Mouse (Mus musculus) telencephalon, adult 2 months (tissue): ENCODE results near the gene Aipl1.
A peak's percentile ranks its signal among the peaks of the same experiment; 100 is the strongest.
"Not testable (repeated sequence)": the region's sequence is repeated elsewhere in the genome, so short reads cannot be mapped to it uniquely, and the experiment has no call there.

Experiments
- DNase-seq: peaks from one replicate; pipeline ENCODE4 v3.0.0-alpha.2; 2011; ENCODE audit warnings: low read depth, low spot score

The Aipl1 gene

DNA sequence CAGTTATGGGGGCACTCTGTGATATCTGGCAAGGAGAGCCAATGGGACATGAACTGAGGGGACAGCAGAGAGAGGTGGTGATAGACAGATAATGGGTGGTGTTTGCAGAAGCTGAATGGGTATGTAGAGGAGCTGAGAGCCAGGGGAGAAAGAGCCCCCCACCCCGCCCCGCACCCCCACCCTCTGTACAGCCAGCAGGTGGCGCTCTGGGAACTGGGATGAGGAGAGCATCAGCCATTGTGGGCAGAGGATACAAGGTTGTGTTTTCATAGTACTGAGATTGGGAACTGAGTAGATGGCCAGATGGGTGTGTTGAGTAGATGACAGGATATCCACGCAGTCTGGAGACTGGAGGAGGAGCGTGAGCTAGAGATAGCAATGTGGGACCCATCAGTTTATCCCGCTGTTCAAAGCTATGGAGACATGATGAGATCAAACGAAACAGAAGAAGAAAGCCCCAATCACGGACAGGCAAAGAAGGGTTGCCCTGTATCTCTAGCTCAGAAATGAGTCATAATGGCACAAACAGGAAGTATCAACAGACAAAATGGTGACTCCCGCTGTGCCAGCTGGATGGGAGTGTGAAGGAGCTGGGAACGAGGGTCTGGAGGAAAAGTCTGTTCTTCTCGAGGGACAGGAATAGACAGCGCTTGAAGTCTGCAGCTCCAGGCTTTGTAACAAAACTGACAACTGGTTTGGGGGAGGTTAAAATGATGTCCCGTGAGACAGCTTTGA is 20.6 kb downstream of the Aipl1 start:
- no peak for DNase-seq

DNA sequence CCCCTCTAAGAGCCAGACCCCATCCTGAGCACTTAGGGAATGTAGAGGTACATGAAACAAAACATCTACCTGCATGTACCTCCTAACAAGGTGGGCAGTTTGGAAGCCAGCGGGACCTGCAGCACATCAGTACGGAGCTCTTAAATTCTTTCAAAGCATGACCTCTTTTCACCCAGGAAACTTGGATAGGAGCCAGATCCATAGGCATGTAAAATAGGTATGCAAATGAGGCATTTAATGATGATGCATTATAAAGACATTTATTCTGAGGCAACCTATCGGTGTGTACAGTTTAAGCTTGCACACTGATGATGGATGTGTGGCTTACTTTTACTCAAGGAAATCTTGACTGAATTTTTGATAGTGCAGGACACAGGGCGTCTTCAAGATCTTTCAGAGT is 22.6 kb downstream of the Aipl1 start:
- no peak for DNase-seq

DNA sequence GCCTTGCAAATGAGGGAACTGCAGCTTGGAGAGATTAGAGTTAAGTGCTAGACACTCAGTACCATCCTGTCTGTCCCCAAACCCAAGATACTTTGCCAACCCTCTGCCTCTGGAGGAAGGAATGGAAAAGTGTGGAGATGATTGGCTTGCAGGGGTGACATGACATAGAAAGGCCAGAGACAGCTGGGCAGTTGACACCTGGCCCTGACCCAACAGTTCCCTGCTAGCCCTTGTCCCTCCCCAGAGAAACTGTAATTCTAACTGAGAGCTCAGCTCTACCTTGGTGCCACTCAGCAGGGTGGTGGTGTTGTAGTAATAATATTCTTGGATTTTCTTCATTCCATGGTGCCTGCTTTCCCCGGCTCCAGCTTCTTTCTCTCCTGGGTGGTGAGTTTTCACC is 25.4 kb downstream of the Aipl1 start:
- DNase-seq, result no peak

DNA sequence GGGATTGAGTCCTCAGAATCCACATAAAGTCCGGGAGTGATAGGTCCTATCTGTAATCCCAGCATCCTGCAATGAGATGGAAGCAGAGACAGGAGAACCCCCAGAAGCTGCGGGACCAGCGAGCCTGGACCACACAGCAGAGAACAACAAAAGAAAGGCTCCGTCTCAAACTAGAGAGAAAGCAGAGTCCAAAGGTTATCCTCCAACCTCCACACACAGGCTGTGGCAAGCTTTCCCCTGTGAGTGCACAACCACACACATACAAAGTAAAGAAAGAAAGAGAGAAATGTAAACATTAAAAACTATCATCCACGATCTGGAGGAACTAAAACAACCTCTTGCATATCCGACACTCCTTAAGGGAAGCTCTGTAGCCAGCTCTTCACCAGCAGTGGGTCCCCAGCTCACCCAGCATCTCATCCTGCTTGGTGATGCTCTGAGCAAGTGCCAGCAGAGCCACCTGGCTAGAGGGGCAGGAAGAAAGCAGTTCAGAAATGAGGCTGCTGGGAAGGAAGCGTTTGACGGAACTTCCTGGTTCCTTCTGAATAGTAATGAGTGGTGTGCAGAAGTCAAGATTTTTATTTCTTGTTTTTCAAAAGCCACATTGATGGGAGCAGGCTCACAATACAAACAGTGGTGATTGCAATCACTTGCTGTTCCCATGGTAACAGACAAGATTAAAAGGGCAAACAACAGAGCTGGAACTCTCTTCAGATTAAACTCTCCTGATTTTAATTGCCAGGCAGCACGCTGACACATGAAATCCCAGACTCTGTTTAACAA is 26.2 kb downstream of the Aipl1 start:
- DNase-seq, result no peak

DNA sequence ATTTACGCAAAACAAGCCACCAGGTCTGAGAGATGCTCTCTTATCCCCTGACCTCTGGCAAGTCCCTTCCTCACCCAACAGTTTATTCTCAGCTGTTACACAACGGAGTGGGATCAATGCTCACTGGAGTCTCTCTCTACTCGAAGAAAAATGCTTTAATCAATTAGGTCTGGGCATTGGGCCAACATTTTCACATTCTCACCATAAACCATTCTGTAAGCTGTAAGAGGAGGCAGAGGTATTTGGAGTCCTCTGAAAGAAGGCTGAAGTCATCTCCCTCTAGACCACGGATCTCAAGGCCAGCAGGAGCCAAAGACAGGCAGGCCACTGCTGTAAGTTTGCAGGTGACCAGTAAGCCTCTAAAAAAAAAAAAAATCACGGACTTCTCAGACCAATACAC is 26.9 kb downstream of the Aipl1 start:
- no peak for DNase-seq

DNA sequence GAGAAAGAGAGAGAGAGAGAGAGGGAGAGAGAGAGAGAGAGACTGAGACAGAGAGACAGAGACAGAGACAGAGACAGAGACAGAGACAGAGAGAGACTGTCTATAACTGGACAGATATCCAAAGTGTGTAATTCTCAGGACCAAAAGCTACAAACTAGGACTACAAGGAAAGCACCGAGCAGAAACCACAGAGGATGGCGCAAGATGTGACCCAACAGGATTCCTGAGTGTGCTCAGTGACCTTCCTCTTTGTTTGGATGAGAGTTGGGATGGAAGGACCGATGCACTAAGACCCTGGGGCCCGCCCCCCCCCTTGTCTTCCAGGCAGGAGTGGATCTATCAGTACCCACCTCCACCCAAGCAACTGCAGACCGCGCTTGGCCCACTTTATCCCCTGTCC is 31.8 kb downstream of the Aipl1 start:
- no peak for DNase-seq

DNA sequence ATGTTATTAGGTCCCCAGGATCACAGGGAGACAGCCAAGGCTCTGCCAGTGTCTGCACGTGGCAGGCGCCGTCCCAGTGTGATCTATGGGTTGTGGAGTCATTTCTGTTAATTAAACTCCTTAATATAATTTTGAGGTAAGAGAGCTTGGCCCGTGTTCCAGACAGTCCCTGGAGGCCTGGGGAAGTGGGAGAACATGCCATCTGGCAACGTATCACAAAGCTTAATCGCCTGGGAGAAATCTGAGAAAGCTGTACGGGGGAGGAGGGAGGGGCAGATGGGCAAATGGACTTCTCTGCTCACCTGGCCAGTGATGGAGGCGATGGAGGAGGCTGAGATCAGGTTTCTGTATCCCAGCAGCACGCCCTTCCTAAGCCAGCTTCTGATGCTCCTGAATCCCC is 34.1 kb downstream of the Aipl1 start:
- no peak for DNase-seq

DNA sequence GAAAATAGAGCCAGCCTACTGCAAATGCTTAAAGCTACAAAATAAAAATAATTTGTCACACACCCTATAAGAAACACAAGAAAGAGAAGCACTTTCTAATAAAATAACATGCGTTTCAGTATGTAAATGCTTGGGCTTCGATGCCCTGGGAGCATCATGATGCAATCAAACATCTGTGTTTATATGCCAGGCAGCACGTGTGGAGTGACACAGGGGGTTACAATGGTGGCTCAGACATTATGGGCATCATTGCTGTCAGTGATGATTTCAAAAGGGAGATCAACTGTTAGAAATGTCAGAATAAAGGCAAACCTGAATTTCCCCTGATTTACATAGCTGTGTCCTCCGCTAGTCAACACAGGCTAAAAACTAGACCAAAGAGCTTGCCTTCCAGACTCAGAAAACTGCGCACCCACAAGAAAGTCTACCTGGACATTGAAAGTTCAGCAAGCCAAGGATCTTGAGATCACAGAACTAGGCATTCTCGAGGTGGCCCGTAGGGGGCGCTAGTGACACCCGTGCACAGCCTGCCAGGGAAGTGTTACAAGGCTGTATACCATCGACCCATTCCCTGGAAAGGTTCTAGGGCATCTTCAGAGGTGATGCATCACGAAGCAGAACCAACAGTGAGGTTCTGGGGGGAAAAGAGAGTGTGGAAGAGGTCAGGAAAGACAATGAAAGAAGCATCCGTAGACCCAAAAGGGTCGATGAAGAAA is 35.0 kb downstream of the Aipl1 start:
- DNase-seq, result no peak

DNA sequence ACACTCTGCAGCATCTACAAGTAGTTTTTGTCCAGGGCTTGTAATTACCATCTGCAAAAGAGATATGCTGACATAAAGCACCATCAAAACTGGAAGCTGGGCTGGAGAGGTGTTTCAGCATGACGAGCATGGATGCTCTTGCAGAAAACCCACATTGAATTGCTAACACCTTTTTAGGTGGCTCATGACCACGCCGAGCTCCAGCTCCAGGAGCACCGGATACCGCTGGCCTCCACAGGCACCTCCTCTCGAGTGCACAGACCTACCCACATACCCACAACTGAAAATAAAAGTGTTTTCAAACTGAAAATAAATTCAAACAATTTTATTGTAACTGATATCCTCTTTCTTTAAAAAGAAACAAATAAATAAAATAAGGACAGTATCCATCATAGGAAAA is 37.1 kb downstream of the Aipl1 start:
- DNase-seq, result no peak

DNA sequence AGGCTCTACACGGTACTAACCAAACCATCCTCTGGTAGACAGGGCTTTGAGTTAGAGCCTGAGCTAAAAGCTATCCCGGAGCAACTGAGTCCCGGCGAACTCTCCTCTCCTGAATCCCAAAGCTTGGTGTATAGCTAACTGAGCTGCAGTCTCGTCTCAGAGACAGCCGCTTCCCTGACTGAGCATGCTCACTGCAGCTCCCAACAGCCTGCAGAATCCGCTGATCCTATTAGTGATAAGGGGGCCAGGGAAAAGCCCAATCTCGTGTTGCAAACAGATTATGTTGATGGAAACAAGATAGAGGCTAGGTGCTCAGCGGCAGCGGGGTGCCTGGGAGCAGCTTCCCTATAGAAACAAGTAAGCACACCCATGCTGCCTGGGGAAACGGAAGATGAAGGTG is 40.5 kb downstream of the Aipl1 start:
- DNase-seq, result no peak

DNA sequence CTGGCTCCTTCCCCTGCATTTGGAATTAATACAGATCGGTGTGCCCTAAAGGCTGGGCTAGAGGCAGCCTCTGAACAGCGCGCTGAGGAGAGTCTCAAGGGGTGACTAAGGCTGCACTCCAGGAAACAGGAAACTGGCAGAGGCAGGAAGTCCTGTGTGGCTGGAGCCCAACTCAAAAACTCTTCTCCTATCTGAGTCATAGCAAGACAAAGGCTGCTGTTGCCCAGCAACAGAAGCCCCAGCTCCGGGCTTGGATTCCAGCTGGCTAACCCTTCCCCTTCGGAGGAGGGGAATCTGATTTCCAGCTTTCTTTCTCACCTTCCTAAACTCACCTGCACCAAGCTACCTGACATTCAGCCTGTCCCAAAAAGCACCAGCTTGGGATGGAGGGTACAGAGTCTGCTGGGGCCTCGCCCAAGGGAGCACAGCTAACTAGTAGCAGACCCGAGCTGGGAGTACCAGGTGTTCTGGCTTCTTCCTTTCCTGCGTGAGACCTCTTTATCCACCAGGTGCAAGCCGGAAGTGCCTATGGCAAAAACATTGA is 41.3 kb downstream of the Aipl1 start:
- peak; percentile 50 for DNase-seq

DNA sequence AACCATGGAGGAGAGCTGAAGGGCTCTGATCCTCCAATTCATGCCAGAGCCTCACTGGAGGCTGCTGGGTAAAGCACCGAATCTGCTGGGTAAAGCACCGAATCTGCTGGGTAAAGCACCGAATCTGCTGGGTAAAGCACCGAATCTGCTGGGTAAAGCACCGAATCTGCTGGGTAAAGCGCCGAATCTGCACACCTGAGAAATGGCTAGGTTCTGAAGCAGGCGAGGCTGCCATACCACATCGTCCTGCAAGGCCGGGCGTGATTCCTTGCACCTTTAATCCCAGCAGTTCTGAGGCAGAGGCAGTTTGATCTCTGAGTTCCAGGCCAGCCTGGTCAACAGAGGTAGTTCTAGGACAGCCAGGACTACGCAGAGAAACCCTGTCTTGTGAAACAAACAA is 44.9 kb downstream of the Aipl1 start:
- no peak for DNase-seq

DNA sequence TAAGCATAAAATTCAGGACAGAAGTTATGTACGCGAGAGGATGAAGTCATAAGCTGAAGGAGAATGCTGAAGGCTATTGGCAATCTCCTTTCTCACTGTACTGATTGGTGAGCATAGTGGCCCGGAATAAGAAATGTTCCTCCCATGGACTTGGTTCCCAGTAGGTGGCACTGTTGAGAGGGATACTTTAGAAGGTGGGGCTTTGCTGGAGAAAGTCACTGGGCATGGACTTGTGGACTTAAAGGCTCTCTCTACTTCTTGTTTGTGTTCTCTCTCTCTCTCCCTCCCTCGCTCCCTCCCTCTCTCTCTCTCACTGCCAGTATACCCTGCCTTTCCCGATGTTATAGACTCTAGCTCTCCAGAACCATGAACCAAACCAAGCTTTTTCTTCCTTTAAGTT is 45.8 kb downstream of the Aipl1 start:
- no peak for DNase-seq

DNA sequence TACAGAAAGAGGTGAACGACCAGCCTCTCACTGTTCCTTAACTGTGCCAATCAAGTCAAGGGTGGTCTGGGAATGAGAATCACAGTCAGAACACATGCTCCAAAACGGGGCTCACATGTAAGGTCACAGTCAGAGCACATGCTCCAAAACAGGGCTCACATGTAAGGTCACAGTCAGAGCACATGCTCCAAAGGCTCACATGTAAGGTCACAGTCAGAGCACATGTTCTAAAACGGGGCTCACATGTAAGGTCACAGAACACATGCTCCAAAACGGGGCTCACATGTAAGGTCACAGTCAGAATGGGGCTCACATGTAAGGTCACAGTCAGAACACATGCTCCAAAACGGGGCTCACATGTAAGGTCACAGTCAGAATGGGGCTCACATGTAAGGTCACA is 47.9 kb downstream of the Aipl1 start:
- not testable (repeated sequence) for DNase-seq

DNA sequence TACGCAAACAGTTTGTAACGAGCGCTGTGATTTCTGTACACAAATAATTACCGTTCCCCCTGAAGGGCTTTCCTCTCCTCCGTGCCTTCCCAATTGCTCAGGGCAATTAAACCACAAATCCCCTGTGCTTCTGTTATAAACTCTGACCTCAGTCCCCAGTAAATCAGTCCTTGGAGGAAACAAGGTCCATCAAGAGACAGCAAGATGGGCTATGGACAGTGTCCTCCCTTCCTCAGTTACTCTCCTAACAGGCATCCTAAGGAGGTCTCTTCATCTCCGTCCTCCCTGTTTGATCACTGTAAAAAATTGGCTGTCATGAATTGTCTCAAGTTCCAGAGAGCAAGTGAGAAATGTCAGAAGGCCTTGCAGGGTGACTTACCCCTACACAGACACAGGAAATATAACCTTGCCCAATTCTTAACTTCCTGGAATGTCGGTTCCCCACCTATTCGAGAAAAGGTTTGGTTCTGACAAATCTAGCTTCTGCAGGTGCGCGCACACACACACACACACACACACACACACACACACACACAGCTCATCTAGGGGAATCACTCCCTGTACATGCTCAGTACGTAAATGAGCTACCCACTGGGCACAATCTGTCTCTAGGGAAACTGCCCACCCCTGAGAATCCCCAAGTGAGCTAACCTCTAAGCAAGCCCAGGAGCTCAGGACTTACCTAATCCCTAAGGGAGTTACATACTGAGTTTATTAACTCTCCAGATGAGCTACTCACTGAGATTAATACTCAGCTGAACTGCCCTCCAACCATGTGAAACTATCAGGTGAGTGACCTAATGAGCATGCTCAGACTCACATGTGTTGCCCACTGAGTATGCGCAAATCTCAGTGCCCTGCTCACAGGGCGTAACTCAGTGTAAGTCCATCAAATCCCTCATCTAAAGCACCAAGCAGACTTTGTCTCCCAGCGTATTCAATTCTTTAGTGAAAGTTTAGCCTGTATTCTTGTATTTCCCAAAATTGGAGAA is 49.9 kb downstream of the Aipl1 start:
- no peak for DNase-seq

DNA sequence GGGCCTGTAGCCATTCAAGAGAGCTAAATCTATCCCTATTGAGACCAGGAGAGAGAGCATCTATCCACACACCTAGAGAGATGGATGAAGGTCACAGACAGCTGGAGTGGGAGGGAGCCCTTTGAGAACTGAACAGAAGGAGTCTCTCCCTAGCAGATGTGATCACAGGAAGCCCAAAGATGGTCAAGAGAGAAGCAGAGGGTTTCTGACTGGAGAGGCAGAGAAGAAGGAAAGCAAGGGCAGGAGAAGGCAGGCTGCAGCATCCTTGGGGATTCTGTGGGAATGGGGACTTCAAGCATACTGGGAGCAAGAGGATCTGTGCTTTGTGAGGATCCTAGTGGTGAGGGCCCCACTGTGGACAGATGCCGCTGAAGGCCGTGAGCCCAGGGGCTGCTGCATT is 51.5 kb downstream of the Aipl1 start:
- no peak for DNase-seq

DNA sequence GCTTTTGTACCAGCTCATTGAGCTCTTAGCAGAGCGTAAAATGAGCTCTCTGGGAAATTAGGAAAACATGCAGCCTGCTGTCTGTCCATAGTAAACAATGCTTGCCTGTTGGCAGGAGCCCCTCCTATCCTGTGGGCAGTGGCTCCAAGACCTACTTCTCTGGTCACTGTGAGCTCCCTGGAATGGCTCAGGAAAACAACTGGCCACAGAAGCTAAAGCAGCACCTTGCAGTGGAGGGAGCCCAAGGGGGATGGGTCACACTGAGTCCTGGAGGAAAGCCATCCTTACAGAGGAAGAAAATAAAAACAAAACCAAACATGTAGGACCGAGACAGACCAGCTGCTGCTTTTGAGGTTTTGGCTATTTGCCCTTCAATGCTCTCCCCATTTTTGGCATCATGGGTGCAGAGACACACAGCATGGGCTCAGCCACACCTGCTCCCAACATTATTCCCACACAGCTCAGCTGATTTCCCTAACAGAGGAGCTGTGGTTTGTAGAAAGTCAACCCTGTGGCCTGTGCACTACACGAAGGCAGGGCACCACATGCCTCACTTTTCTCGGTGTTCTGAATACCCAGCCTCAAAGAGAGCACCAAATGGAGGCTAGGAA is 52.1 kb downstream of the Aipl1 start:
- no peak for DNase-seq

DNA sequence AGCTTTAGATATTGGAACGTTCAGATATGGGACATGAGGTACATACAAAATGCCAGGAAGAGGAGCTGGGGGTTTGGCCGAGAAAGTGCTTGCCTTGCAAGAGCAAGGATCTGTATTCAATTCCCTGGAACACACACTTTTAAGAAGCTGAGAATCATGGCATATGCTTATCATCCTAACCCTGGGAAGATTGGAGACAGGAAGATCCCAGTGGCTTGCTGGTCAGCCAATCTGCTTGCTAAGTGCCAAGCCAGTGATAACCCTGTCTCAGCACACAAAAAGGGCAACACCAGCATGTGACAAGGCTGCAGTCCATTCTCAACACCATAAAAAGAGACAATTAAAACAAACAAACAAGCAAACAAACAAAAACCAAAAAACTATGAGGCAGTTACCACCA is 53.2 kb downstream of the Aipl1 start:
- DNase-seq, result no peak
